Mouse (Mus musculus) C2C12 (cell line): ENCODE data around the gene Runx3.

Experiments used
- CTCF ChIP-seq: IDR thresholded peaks from one replicate; pipeline ENCODE4 v1.5.1; 2011; ENCODE audit not compliant: control insufficient read depth, insufficient read depth, insufficient read length
- FOSL1 ChIP-seq: IDR thresholded peaks from one replicate; pipeline ENCODE4 v1.8.0; 2011; ENCODE audit warnings: mild to moderate bottlenecking, low read length; ENCODE audit not compliant: poor library complexity, insufficient read depth, severe bottlenecking
- MAX ChIP-seq: IDR thresholded peaks from one replicate; pipeline ENCODE4 v1.6.1; 2011; ENCODE audit warnings: mild to moderate bottlenecking, control low read depth
- MYOD1 ChIP-seq: IDR thresholded peaks from one replicate; pipeline ENCODE4 v1.6.1; 2011; ENCODE audit warnings: low read depth; ENCODE audit not compliant: control insufficient read depth, insufficient read length
- MYOG ChIP-seq: IDR thresholded peaks from one replicate; pipeline ENCODE4 v1.6.1; 2011; ENCODE audit not compliant: control insufficient read depth, insufficient read length; ENCODE audit errors: extremely low read depth
- USF1 ChIP-seq: IDR thresholded peaks from one replicate; pipeline ENCODE4 v1.6.1; 2011; ENCODE audit warnings: low read depth, mild to moderate bottlenecking, control low read depth, moderate library complexity

DNA sequence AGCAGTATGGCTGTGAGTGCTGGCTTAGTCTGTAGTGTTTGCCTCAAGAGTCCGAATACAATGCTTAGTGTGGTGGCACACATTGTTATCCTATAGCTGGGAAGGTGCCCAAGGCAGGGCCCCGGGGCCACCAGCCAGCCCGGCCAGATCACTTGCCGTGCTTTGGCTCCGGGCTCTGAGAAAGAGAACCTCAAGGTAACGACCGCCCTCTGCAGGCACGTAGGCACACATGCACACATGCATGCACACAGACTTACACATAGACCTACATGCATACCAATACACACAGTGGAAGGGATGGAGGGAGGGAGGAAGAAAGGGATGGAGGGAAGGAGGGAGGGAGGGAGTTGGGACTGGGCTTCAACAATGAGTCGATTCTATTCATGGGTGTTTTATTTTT, 2.6 kb upstream of the Runx3 start:
- TF ChIP-seq MYOG, result no peak
- TF ChIP-seq CTCF, result no peak
- no peak for TF ChIP-seq USF1
- no peak for TF ChIP-seq MYOD1
- TF ChIP-seq FOSL1, result no peak
- no peak for TF ChIP-seq MAX
